Mouse (Mus musculus) hindbrain, embryonic 12.5 days (tissue): ENCODE data around the gene Treml1. TPM values are rescaled to one million over a fixed set of nuclear protein-coding genes. Genes with fewer than 3 reads are reported as not detected.
"Not testable (repeated sequence)": the region's sequence is repeated elsewhere in the genome, so short reads cannot be mapped to it uniquely, and the experiment has no call there.

Experiments
- ATAC-seq: fragments of 200-750 bp; cut with Nextera tagmentation; 2 replicates; pipeline ENCODE4 v1.8.0; 2017; ENCODE audit warnings: moderate TSS enrichment; ENCODE audit not compliant: low FRiP score
- H3K27ac ChIP-seq: fragments of 300-500 bp; sonication (generic); 2 replicates; pipeline ENCODE4 v1.5.1; 2016; ENCODE audit warnings: mild to moderate bottlenecking
- H3K27me3 ChIP-seq: fragments of 300-500 bp; sonication (generic); 2 replicates; pipeline ENCODE4 v1.6.1; 2016; ENCODE audit warnings: mild to moderate bottlenecking
- H3K36me3 ChIP-seq: fragments of 300-500 bp; sonication (generic); 2 replicates; pipeline ENCODE4 v1.6.1; 2016; ENCODE audit warnings: mild to moderate bottlenecking
- H3K4me1 ChIP-seq: fragments of 300-500 bp; sonication (generic); 2 replicates; pipeline ENCODE4 v1.6.1; 2016
- H3K4me2 ChIP-seq: fragments of 300-500 bp; sonication (generic); replicated peaks from 2 replicates; pipeline ENCODE4 v1.6.1; 2016; ENCODE audit warnings: mild to moderate bottlenecking
- H3K4me3 ChIP-seq: fragments of 300-500 bp; sonication (generic); 2 replicates; pipeline ENCODE4 v1.5.1; 2016; ENCODE audit warnings: mild to moderate bottlenecking
- H3K9ac ChIP-seq: fragments of 300-500 bp; sonication (generic); 2 replicates; pipeline ENCODE4 v1.6.1; 2016; ENCODE audit warnings: mild to moderate bottlenecking, moderate library complexity
- H3K9me3 ChIP-seq: fragments of 300-500 bp; sonication (generic); replicated peaks from 2 replicates; pipeline ENCODE4 v1.6.1; 2016; ENCODE audit warnings: mild to moderate bottlenecking
- WGBS: fragments of 180-500 bp; shearing (Covaris S2); methylation state at CpG from one replicate; pipeline ENCODE4 v1.1.7; 2016; 5-methylcytosine and 5-hydroxymethylcytosine counted together
- polyA plus RNA-seq: library from polyadenylated mRNA; unstranded; fragments of >200 nt; fragmentation: Nextera tagmentation; extraction: Ambion mirVana; gene quantifications from 2 replicates; pipeline ENCODE4 v1.2.1, GENCODE M21; 2016

Gene Treml1
- polyA plus RNA-seq, 1 experiment from 2014 or later = 1.7 TPM

DNA sequence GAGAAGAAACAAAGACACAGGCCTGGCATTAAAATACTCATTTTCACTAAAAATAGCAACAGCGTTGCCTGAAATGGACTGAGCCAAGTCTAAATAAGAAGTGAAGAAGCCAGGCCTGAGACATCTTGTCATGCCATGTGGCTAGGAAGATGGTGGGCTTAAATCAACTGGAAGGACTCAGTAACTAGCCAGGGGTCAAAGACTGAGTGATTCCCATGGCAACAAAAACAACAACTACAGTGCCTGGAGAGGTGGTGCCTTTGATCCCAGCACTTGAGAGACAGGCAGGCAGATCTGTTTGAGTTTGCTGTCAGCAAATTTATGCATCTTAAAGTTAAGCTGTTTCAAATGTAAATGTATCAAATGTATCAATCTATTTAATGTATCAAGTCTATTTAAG is 19.4 kb upstream of the Treml1 start:
- WGBS = 93% methylated on average over 1 of the region's 1 CpGs
- H3K4me2 ChIP-seq = no peak overlapping the region
- H3K9me3 ChIP-seq = no peaks in the 10 kb centered on the region
- no peaks in the 10 kb centered on the region for H3K36me3 ChIP-seq
- no peaks in the 10 kb centered on the region for H3K4me1 ChIP-seq
- H3K9ac ChIP-seq = no peak overlapping the region
- ATAC-seq = no peak
- H3K4me3 ChIP-seq = no peak overlapping the region
- no peak overlapping the region for H3K27ac ChIP-seq
- no peaks in the 10 kb centered on the region for H3K27me3 ChIP-seq

DNA sequence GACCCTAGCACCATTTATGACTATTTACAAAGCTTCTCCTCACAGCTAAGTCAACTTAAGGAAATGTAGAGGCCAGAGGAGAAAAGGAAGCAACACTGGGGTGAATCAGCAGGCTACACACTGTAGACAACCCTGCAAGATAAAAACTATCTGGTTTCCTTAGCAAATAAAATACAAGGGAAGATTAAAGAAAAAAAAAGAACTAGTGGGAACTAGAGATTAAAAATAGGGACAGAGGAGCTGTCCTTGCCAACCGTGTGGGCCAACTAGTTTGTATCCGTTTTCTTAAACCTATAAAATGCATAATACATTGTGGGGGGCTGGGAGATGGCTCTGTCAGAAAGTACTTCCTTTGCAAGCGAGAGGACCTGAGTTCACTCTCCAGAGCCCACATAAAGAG is 17.8 kb upstream of the Treml1 start:
- Histone ChIP-seq H3K9me3 (no peaks in the 10 kb centered on the region), H3K4me1 (no peaks in the 10 kb centered on the region), H3K36me3 (no peaks in the 10 kb centered on the region), H3K27ac (no peak overlapping the region), H3K27me3 (no peaks in the 10 kb centered on the region), H3K4me2 (no peak overlapping the region), H3K9ac (no peak overlapping the region), H3K4me3 (no peak overlapping the region)
- no peak for ATAC-seq
- 84% methylated on average over 3 of the region's 3 CpGs for WGBS

DNA sequence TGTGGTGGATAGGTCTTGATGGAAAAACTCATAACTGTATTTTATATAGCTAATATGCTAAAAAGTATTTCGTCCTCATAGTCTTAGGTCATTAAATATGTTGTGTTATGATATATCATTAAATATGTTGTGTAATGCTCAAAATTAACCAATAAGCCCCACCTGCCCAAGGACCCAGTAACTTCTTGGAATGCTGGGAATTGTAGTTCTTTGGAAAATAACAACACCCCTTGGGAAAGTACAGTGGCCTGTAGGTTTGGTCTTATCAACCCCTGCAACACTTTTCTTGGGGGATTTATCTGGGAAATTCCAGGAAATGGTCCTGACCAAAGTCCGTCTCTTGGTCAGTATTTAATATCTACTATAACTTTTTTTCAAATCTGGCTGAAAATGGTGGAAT is 16.7 kb upstream of the Treml1 start:
- 92% methylated on average over 2 of the region's 2 CpGs for WGBS
- no peaks in the 10 kb centered on the region for H3K9me3 ChIP-seq
- ATAC-seq = no peak

DNA sequence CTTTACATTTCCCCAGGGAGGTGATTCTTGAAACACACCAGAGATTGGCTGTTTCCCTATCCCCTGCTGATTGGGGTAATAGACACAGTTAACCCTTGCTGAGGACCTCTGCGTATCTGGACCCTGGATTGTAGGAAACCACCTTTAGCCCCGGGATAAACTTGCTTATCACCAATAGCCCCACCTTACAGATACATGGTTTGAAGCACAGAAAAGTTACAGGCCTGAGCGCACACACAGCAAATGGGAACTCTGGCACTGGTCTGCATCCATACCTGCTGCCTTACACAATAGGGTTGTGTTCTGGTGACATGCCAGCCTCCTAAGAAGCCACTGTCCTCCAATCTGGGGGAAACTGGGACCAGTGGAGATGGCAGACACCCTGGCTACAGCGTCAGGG is 13.9 kb upstream of the Treml1 start:
- Histone ChIP-seq H3K4me2 (no peak overlapping the region), H3K27ac (no peak overlapping the region), H3K4me3 (no peak overlapping the region), H3K9ac (no peak overlapping the region), H3K36me3 (no peaks in the 10 kb centered on the region), H3K27me3 (no peaks in the 10 kb centered on the region), H3K9me3 (no peaks in the 10 kb centered on the region), H3K4me1 (no peaks in the 10 kb centered on the region)
- WGBS = 89% methylated on average over 4 of the region's 4 CpGs
- no peak for ATAC-seq

More for the DNA sequence above, 16.7 kb upstream of the Treml1 start:
- no peak overlapping the region for H3K4me3 ChIP-seq
- H3K9ac ChIP-seq = no peak overlapping the region
- H3K27ac ChIP-seq = no peak overlapping the region
- no peaks in the 10 kb centered on the region for H3K36me3 ChIP-seq
- no peaks in the 10 kb centered on the region for H3K4me1 ChIP-seq
- no peak overlapping the region for H3K4me2 ChIP-seq
- no peaks in the 10 kb centered on the region for H3K27me3 ChIP-seq

DNA sequence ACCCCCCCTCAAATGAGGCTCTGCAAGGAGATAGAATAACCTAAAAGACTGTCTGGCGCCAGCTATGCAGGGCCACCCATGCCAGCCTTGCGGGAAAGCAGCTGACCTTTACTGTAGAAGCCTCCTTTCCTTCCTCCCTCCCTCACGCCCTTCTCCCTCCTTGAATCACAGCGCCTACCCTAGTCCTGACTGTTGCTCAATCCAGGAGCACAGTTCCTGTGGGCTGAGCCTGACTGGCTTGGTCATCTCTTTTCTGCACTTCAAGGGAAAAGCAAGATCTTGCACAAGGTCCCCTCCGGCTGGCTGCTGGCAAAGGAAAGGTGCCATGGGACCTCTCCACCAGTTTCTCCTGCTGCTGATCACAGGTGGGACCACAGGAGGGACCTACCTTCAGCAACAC is 13.5 kb upstream of the Treml1 start, which contains the start of gene Trem2:
Gene Trem2, plus strand, starts transcription at position 171 of the 400 bp plus-strand sequence.
- no peaks in the 10 kb centered on the region for H3K4me1 ChIP-seq
- H3K4me3 ChIP-seq = no peak within 1 kb of the TSS
- H3K9me3 ChIP-seq = no peaks in the 10 kb centered on the region
- H3K27ac ChIP-seq = no peak within 1 kb of the TSS
- ATAC-seq = no peak
- H3K27me3 ChIP-seq = no peaks in the 10 kb centered on the region
- H3K9ac ChIP-seq = no peak within 1 kb of the TSS
- 76% methylated on average over 5 of the region's 5 CpGs for WGBS
- H3K36me3 ChIP-seq = no peaks in the 10 kb centered on the region
- H3K4me2 ChIP-seq = no peak within 1 kb of the TSS

DNA sequence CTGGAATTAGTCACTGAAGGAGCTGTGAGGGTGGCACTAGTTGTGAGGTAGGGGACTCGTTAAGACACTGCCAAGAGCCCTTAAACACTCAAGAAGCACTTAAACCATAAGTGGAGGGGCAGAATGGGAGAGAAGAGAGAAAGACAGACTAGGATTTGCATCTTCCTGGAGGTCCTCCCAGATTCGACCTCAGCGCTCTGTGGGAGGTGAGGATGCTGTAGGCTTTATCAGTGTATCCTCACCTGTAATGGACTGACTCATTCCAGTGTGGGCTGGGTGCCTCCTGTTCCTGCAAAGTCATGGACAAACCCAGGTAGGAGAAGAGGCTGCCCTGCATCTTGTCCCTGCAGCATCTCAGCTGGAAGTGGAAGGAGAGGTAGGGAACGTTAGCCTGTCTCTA is 12.9 kb upstream of the Treml1 start:
- no peak overlapping the region for H3K27ac ChIP-seq
- no peak overlapping the region for H3K4me3 ChIP-seq
- no peak overlapping the region for H3K4me2 ChIP-seq
- no peaks in the 10 kb centered on the region for H3K9me3 ChIP-seq
- H3K4me1 ChIP-seq = no peaks in the 10 kb centered on the region
- H3K27me3 ChIP-seq = no peaks in the 10 kb centered on the region
- no peaks in the 10 kb centered on the region for H3K36me3 ChIP-seq
- 72% methylated on average over 4 of the region's 4 CpGs for WGBS
- no peak for ATAC-seq
- no peak overlapping the region for H3K9ac ChIP-seq

DNA sequence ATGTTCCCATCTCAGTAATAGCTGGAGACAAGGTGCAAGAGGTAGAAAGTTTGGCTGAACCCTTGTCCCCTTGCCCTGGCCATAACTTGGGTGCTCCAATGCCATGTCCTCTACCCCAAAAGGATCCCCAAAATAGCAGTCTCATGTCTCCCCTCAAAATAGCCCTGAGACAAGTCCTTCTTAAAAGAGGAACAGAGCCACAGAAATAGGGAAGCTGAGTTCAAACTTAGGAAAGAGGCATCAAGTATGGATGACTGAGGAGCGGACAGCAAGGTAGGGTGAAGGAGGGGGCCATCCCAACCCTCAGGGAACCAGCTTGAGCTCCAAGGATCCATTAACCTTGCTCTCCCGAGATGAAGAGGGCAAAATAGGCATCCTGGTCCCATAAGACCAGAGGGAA is 12.4 kb upstream of the Treml1 start:
- Histone ChIP-seq H3K9ac (no peak overlapping the region), H3K4me3 (no peak overlapping the region), H3K27me3 (no peaks in the 10 kb centered on the region), H3K4me1 (no peaks in the 10 kb centered on the region), H3K36me3 (no peaks in the 10 kb centered on the region), H3K9me3 (no peaks in the 10 kb centered on the region), H3K4me2 (no peak overlapping the region), H3K27ac (no peak overlapping the region)
- ATAC-seq = no peak
- 73% methylated on average over 2 of the region's 2 CpGs for WGBS

DNA sequence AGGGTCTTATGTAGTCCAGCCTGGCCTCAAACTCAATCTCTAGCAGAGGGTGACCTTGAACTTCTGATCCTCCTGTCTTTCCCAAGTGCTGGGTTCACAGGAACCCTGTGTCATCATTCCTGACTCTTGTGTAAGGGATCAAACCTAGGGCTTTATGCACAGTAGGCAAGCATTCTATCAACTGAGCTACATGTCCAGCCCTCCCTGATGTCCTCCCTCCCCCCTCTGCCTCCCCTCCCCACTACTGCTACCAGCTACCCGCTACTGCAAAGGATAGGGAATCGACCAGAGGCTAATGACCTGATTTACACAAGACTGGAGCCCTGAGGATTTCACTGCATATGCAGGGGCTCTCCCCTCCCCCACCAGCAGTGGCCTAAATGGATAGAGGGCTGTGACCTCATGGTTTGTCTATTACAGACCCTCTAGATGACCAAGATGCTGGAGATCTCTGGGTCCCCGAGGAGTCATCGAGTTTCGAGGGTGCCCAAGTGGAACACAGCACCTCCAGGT is 9.0 kb upstream of the Treml1 start:
- H3K4me1 ChIP-seq = no peaks in the 10 kb centered on the region
- H3K36me3 ChIP-seq = no peaks in the 10 kb centered on the region
- 71% methylated on average over 5 of the region's 5 CpGs for WGBS
- no peak overlapping the region for H3K27ac ChIP-seq
- H3K9me3 ChIP-seq = no peaks in the 10 kb centered on the region
- H3K4me3 ChIP-seq = no peak overlapping the region
- H3K4me2 ChIP-seq = no peak overlapping the region
- ATAC-seq = no peak
- no peak overlapping the region for H3K9ac ChIP-seq
- H3K27me3 ChIP-seq = no peaks in the 10 kb centered on the region; the same call in 1 of the 2 replicates

DNA sequence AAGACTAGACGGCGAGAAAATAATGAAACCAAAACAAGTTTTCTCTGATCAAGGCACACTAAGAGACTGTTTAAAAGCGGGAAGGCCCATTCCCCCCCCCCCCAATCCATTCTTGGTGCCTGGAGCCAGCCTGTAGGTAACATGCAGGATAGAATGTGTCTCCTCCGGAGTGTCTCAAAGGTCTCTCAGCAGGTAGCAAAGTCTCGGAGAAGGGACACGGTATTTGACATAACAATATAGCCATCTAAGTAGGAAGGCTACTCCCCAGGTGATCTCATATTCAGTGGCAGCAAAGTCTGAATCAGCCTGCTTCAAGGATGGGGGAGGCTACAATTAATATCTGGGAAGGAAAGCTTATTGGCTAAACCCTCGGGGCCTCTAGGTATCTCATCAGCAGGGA is 6.7 kb upstream of the Treml1 start:
- ATAC-seq, H3K9me3 ChIP-seq, H3K4me2 ChIP-seq, H3K27me3 ChIP-seq, H3K4me1 ChIP-seq, H3K27ac ChIP-seq, H3K9ac ChIP-seq, H3K4me3 ChIP-seq, H3K36me3 ChIP-seq: not testable (repeated sequence)
- WGBS = 65% methylated on average over 7 of the region's 7 CpGs

DNA sequence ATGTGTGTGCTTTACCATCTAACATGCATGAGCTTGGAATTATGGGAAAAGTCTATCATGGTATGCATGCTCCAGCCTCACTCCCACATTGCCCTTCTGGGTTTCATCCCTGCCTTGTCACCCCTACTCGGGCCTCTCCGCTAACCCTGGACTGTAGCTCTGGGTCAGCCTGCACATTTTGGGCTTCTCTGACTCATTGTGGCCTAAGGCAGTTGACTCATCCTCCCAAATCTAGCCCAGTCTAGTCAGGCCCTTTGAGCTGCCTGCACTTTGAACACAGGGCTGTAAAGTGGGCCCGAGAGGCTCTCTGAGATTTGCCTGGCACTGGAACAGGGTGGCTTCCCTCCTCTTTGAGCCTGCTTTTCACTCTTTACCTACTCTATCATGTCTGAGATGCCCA is 3.9 kb upstream of the Treml1 start:
- WGBS = 91% methylated on average over 3 of the region's 3 CpGs
- no peaks in the 10 kb centered on the region for H3K9me3 ChIP-seq
- H3K4me1 ChIP-seq = no peaks in the 10 kb centered on the region
- H3K36me3 ChIP-seq = no peaks in the 10 kb centered on the region
- H3K27ac ChIP-seq = no peak overlapping the region
- H3K9ac ChIP-seq = no peak overlapping the region
- no peaks in the 10 kb centered on the region; the same call in 1 of the 2 replicates for H3K27me3 ChIP-seq
- no peak overlapping the region for H3K4me2 ChIP-seq
- no peak for ATAC-seq
- no peak overlapping the region for H3K4me3 ChIP-seq

DNA sequence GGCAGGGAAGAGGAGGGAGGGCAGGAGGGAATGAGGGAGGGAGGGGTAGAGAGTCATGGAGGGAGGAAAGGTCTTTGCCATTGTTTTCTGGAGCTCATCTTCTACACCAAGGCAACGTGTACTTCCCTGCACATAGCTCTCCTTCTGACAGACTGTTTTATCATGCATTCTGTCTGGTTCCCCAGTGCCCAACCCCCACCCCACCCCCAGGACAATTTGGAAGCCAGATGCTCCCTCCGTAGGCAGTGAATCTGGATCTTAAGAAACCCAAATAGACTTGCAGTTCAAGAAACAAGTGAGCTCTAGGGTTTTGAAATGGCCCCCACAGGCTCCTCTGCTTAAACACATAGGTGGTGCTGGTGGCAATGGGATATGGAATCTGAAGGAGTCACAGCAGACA is 1.8 kb upstream of the Treml1 start:
- H3K4me3 ChIP-seq = no peak overlapping the region
- H3K9me3 ChIP-seq = no peaks in the 10 kb centered on the region
- H3K27me3 ChIP-seq = no peaks in the 10 kb centered on the region; the same call in 1 of the 2 replicates
- H3K4me1 ChIP-seq = no peaks in the 10 kb centered on the region
- no peak for ATAC-seq
- no peak overlapping the region for H3K4me2 ChIP-seq
- 58% methylated on average over 2 of the region's 2 CpGs for WGBS
- H3K36me3 ChIP-seq = no peaks in the 10 kb centered on the region
- H3K27ac ChIP-seq = no peak overlapping the region
- H3K9ac ChIP-seq = no peak overlapping the region

DNA sequence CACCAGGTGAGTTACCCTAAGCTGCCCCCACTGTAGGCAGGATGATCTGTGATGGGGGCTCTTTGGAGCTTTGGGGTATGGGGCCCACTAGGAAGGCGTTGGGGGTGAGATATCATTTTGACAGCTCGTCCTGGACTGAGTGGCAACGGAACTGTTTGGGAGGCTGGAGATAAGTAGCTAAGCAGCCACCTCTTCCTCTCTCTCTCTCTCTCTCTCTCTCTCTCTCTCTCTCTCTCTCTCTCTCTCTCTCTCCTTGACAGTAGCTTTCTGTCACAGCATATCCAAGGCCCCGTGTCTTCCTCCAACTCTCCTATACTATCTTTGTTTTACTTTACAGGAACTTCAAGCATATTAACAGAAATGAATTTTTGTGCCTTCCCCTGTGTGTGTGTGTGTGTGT is 746 bp downstream of the Treml1 start:
- H3K9ac ChIP-seq = no peak overlapping the region
- H3K4me1 ChIP-seq = no peaks in the 10 kb centered on the region
- no peak overlapping the region for H3K4me3 ChIP-seq
- H3K27ac ChIP-seq = no peak overlapping the region
- ATAC-seq = no peak
- 90% methylated on average over 4 of the region's 4 CpGs for WGBS
- H3K4me2 ChIP-seq = no peak overlapping the region
- no peaks in the 10 kb centered on the region for H3K27me3 ChIP-seq
- no peaks in the 10 kb centered on the region for H3K9me3 ChIP-seq
- no peaks in the 10 kb centered on the region for H3K36me3 ChIP-seq

DNA sequence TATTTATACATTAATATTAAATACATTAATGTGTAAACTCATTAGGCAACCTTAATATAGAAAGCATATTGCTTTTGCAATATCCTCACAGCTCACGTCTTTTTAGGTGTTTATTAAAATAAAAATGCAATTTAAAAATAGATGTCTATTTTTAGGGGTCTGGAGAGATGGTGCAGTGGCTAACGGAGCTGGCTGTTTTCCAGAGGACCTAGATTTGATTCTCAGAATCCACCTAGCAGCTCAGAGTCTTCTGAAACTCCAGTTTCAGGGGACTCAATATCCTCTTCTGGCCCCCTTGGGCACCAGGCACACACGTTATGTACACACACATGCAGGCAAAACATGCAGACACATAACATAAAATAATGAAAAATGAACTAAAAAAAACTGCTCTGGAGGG is 2.6 kb downstream of the Treml1 start:
- no peak for ATAC-seq
- H3K4me3 ChIP-seq = no peak overlapping the region
- no peaks in the 10 kb centered on the region for H3K36me3 ChIP-seq
- WGBS = 85% methylated on average over 3 of the region's 3 CpGs
- H3K4me1 ChIP-seq = no peaks in the 10 kb centered on the region
- H3K4me2 ChIP-seq = no peak overlapping the region
- no peak overlapping the region for H3K9ac ChIP-seq
- H3K27me3 ChIP-seq = no peaks in the 10 kb centered on the region
- H3K9me3 ChIP-seq = no peaks in the 10 kb centered on the region
- no peak overlapping the region for H3K27ac ChIP-seq
